In genomic region chr10:83158322-83158721, GRCm38 (mm10) we compare ENCODE assay signal across 22 mouse cellular contexts.
DNase-seq lines count a peak whose midpoint lies in the region; ATAC-seq and TF ChIP-seq lines count a peak whose summit lies in the region.
"Had no signal": no experiment of that assay in that cellular context is flagged by ENCODE, and none has a peak within 500 bp of the region (broad histone marks: within the 10 kb centered on the region; RNA-seq: fewer than 3 reads in every experiment).

No protein-coding gene starts in this region.

- H3K27ac ChIP-seq in forebrain, embryonic 11.5 days (ENCODE audit: low read depth, low read length) = no peak overlapping the region
- H3K27ac ChIP-seq in forebrain, embryonic 10.5 days = no peak overlapping the region
- peak overlapping the region; percentile 36; the same call in 1 of the 2 replicates for H3K27ac ChIP-seq in kidney, postnatal 0 days
- H3K27ac ChIP-seq in kidney, embryonic 14.5 days (ENCODE audit: low read depth, low read length) = no peak overlapping the region
- H3K27ac ChIP-seq: embryonic facial prominence, embryonic 13.5 days; heart, adult 2 months; heart, embryonic 15.5 days; hindbrain, embryonic 13.5 days; hindbrain, postnatal 0 days had no signal

- no peak for TF ChIP-seq CTCF in kidney, postnatal 0 days (IDR thresholded peaks at IDR 0.05; ENCODE audit: low read depth)

- no peak overlapping the region for H3K4me2 ChIP-seq in forebrain, embryonic 11.5 days (ENCODE audit: low read depth, low read length, severe bottlenecking)
- H3K4me2 ChIP-seq in kidney, postnatal 0 days (ENCODE audit: low read length) = no peak overlapping the region
- no peak overlapping the region for H3K4me2 ChIP-seq in kidney, embryonic 14.5 days (replicated peaks; ENCODE audit: low read depth, low read length)
- H3K4me2 ChIP-seq: embryonic facial prominence, embryonic 13.5 days; heart, embryonic 11.5 days; heart, embryonic 15.5 days; hindbrain, embryonic 13.5 days had no signal

- no peak overlapping the region for H3K4me3 ChIP-seq in forebrain, embryonic 11.5 days (ENCODE audit: low read depth, low read length)
- H3K4me3 ChIP-seq in forebrain, embryonic 10.5 days = no peak overlapping the region
- no peak overlapping the region for H3K4me3 ChIP-seq in kidney, postnatal 0 days (replicated peaks; ENCODE audit: low read depth, low read length)
- H3K4me3 ChIP-seq in kidney, embryonic 14.5 days (ENCODE audit: low read length) = no peak overlapping the region
- H3K4me3 ChIP-seq: embryonic facial prominence, embryonic 13.5 days; heart, adult 2 months; heart, embryonic 15.5 days; hindbrain, embryonic 13.5 days had no signal

- DNase-seq in forebrain, embryonic 11.5 days (ENCODE audit: low spot score) = no peak
- DNase-seq in forebrain, embryonic 10.5 days (ENCODE audit: extremely low spot score, low spot score) = no peak
- DNase-seq in kidney, postnatal 0 days (ENCODE audit: low spot score) = no peak
- peak; percentile 75 for DNase-seq in Muller cell, postnatal 12 days (ENCODE audit: inconsistent ontology term)
- DNase-seq in forelimb bud, embryonic 11.5 days (ENCODE audit: low read depth, low spot score) = peak; percentile 49
- no peak for DNase-seq in layer of hippocampus, adult 9-11 months
- DNase-seq: adrenal gland, postnatal 10 days; B cell, adult 2 months; cerebellum, adult 11-12 months; cerebellum, adult 9-10 months; cerebellum, postnatal 25 days; gastrocnemius, postnatal 14 days; heart, adult 2 months; heart, postnatal 14 days had no signal

- peak; percentile 57 for ATAC-seq in forebrain, embryonic 11.5 days (replicated peaks; ENCODE audit: low FRiP score)
- no peak for ATAC-seq in kidney, postnatal 0 days (replicated peaks; ENCODE audit: low FRiP score, low read depth)
- no peak for ATAC-seq in kidney, embryonic 14.5 days (ENCODE audit: low FRiP score, low TSS enrichment)
- ATAC-seq: CD4-positive, CD25-positive, alpha-beta regulatory T cell, adult 4 months; hindbrain, postnatal 0 days had no signal

- no peaks in the 10 kb centered on the region for H3K27me3 ChIP-seq in forebrain, embryonic 11.5 days (ENCODE audit: control insufficient read depth, insufficient read depth, low read length)
- no peaks in the 10 kb centered on the region for H3K27me3 ChIP-seq in forebrain, embryonic 10.5 days (ENCODE audit: poor library complexity, severe bottlenecking)
- H3K27me3 ChIP-seq in kidney, postnatal 0 days (ENCODE audit: insufficient read depth, low read length) = no peaks in the 10 kb centered on the region
- no peaks in the 10 kb centered on the region for H3K27me3 ChIP-seq in kidney, embryonic 14.5 days (ENCODE audit: control insufficient read depth, insufficient read depth, low read length)
- H3K27me3 ChIP-seq: embryonic facial prominence, embryonic 13.5 days; heart, embryonic 15.5 days; hindbrain, embryonic 13.5 days had no signal

- H3K9ac ChIP-seq in forebrain, embryonic 11.5 days (ENCODE audit: low read length) = no peak overlapping the region
- no peak overlapping the region for H3K9ac ChIP-seq in kidney, postnatal 0 days (ENCODE audit: low read depth, low read length)
- H3K9ac ChIP-seq in kidney, embryonic 14.5 days (ENCODE audit: low read depth, low read length) = no peak overlapping the region
- H3K9ac ChIP-seq: embryonic facial prominence, embryonic 13.5 days; heart, embryonic 15.5 days; hindbrain, embryonic 13.5 days had no signal

- peaks cover 5% of the 10 kb centered on the region; the same call in 1 of the 2 replicates for H3K4me1 ChIP-seq in forebrain, embryonic 11.5 days (replicated peaks; ENCODE audit: control insufficient read depth, insufficient read depth, low read length)
- H3K4me1 ChIP-seq in forebrain, embryonic 10.5 days = peaks cover 35% of the 10 kb centered on the region
- peaks cover 7% of the 10 kb centered on the region for H3K4me1 ChIP-seq in kidney, postnatal 0 days (replicated peaks; ENCODE audit: insufficient read depth, low read length)
- H3K4me1 ChIP-seq in kidney, embryonic 14.5 days (ENCODE audit: control insufficient read depth, insufficient read depth, low read length) = peaks cover 22% of the 10 kb centered on the region; the same call in 1 of the 2 replicates

- H3K36me3 ChIP-seq in forebrain, embryonic 11.5 days (ENCODE audit: control insufficient read depth, insufficient read depth, low read length) = no peaks in the 10 kb centered on the region
- H3K36me3 ChIP-seq in forebrain, embryonic 10.5 days (replicated peaks) = no peaks in the 10 kb centered on the region
- H3K36me3 ChIP-seq in kidney, postnatal 0 days (ENCODE audit: insufficient read depth, low read length) = no peaks in the 10 kb centered on the region
- no peaks in the 10 kb centered on the region for H3K36me3 ChIP-seq in kidney, embryonic 14.5 days (ENCODE audit: control insufficient read depth, insufficient read depth, low read length)
- H3K36me3 ChIP-seq: embryonic facial prominence, embryonic 13.5 days; heart, embryonic 15.5 days; hindbrain, embryonic 13.5 days had no signal

- no peaks in the 10 kb centered on the region for H3K9me3 ChIP-seq in forebrain, embryonic 11.5 days (ENCODE audit: control insufficient read depth, low read length)
- no peaks in the 10 kb centered on the region; the same call in 1 of the 2 replicates for H3K9me3 ChIP-seq in forebrain, embryonic 10.5 days
- H3K9me3 ChIP-seq in kidney, postnatal 0 days (replicated peaks; ENCODE audit: low read length) = no peaks in the 10 kb centered on the region
- H3K9me3 ChIP-seq in kidney, embryonic 14.5 days (ENCODE audit: control insufficient read depth, low read length) = no peaks in the 10 kb centered on the region
- H3K9me3 ChIP-seq: embryonic facial prominence, embryonic 13.5 days; G1E; heart, embryonic 15.5 days; hindbrain, embryonic 13.5 days had no signal

- 28% methylated on average over 8 of the region's 8 CpGs for WGBS in forebrain, embryonic 11.5 days
- 47% methylated on average over 8 of the region's 8 CpGs for WGBS in forebrain, embryonic 10.5 days
- 55% methylated on average over 8 of the region's 8 CpGs for WGBS in kidney, postnatal 0 days
- WGBS in kidney, embryonic 14.5 days = 62% methylated on average over 8 of the region's 8 CpGs

Comparison
In these comparisons a context has a peak if more than half of its experiments do, and no peak if none do; other contexts are left out.
1. DNase-seq: peak in Muller cell, postnatal 12 days (single experiment) and forelimb bud, embryonic 11.5 days (single experiment); none in forebrain, embryonic 11.5 days (single experiment), forebrain, embryonic 10.5 days (single experiment), kidney, postnatal 0 days (single experiment) and layer of hippocampus, adult 9-11 months (single experiment).